Mouse (Mus musculus) retina, postnatal 7 days (tissue): ENCODE measurements around the gene Tet1.
A peak's percentile ranks its signal among the peaks of the same experiment; 100 is the strongest.
"Not testable (repeated sequence)": the region's sequence is repeated elsewhere in the genome, so short reads cannot be mapped to it uniquely, and the experiment has no call there.

Experiments used
- DNase-seq: peaks from one replicate; pipeline ENCODE4 v3.0.0-alpha.2; 2012; ENCODE audit warnings: low read depth, low spot score

Gene Tet1

DNA sequence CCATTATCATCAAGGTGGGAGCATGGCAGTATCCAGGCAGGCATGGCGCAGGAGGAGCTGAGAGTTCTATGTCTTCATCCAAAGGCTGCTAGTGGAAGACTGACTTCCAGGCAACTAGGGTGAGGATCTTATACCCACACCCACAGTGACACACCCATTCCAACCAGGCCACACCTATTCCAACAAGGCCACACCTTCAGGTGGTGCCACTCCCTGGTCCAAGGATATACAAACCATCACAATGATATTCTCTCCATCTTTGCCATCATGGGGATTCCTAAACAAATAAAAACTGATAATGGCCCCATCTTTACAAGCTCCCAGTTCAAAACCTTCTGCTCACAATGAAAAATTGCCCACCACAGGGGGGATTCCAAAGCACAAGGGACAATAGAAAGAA is at the start of gene Tet1:
Gene Tet1 (minus strand): TSS at position 101 of the 400 bp plus-strand sequence.
- not testable (repeated sequence) for DNase-seq

DNA sequence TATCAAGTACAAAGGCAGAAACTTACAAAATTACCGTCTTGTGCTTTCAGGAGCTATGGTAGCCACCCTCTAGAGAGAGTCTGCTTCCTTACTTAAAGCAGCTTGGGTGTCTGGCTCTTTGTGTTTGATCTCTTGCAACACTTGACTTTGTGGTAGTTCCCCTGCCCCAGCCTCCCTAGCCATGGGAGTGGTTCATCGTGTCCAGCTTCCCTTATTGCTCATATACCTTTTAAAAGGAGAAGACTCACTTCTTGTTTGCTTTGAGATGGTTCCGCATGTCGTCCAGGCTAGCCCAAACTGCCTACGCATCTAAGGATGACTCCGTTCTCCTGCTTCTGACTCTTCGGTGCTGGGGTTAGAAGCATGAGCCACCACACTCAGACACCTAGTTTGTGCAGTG is 39.8 kb upstream of the Tet1 start:
- no peak for DNase-seq

DNA sequence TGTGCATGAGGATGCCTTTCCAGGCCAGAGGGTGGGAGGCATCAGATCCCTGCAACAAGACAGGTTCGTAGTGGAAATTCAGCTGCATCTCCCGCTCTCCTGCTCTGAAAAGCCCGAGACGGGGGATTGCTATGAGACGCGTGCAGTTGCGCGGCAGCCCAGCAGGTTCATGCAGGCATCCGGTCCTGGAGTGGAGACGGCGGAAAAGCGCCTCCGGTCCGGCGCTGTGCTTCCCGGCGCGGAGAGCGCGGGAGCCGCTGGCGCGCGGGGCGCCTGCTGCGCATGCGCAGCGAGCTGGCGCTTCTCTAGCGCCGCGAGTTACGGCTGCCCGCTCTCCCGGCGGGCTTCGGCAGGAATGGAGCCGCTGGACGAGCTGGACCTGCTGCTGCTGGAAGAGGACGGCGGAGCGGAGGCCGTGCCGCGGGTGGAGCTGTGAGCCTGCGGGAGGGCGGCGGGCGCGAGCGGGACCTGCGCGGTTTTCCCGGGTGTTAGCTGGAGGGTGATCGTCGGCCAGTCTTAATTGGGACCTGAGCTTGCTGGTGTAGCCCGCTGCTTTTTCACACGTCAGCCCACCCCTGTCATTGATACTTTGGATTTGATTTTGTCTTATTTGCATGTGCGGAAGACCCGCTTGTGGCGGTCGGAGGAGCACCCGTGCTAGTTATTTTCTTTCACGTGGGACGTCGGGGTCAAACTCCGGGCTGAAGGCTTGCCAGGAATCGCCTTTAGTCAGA is 38.1 kb upstream of the Tet1 start, which contains the start of gene Dna2:
Gene Dna2 (plus strand): TSS at position 289 of the 734 bp plus-strand sequence.
- peak; percentile 82 for DNase-seq

DNA sequence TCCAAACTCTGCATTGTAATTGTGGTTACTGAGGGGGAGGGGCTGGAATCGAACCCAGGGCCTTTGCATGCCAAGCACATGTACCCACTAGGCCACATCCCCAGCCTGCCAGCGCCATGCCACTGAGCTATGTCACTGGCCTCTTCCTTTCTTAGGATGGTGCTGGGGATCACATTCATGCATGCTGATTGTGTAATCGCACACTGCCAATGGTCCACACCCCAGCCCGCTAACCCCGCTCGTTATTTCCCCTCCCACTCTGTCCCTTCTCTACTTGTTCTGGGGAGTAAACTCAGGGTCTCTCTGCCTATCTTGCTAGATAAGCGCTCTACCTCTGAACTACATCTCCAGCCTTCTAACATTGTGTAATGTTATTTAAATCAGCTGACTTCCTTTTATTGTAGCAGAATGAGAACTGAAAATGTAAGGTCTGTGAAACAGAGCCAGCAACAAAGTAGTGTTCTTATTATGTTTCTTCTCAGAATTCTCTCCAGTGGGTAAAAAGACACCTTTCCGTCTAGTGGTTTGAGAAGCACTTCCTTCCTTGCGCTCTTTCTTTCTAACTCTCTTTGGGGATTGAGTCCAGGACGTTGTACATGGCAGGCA is 36.3 kb upstream of the Tet1 start:
- DNase-seq, result no peak

DNA sequence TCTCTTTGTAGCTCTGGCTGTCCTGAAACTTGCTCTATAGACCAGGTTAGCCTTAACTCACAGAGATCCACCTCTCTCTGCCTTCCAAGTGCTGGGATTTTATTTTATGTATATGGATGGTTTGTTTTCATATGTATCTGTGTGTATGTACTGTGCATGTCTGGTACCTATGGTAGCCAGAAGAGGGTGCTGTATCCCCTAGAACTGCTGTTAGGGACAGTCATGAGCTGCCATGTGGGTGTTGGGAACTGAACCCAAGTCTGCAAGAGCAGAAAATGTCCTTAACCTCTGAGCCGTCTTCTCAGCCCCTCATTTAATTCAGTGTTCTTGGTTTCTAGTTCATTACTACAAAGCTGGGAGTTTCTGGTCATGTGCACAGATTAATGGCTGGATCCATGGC is 23.6 kb upstream of the Tet1 start:
- DNase-seq, result no peak

DNA sequence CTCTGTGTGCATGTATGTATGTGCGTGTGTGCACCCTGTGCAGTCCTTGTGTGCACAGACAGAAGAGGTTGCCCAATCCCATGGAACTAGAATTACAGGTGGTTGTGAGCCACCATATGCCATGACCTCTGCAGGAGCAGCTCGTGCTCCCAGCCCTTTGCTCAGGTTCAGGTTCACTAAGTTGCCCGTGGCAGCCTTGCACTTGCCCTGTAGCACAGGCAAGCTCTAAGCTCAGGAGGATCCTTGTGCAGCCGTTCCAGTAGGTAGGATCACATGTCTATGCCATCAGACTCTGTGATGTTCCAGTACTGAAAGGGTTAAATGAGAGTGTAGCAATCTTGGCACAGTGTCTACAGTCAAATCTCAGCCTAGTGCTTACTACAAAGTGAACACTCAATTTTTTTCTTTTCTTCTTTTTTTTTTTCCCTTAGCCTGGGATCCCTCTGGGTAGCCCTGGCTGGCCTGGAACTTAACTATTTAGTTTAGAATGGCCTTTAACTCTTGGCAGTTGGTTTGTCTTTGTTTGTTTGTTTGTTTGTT is 15.4 kb upstream of the Tet1 start:
- no peak for DNase-seq

DNA sequence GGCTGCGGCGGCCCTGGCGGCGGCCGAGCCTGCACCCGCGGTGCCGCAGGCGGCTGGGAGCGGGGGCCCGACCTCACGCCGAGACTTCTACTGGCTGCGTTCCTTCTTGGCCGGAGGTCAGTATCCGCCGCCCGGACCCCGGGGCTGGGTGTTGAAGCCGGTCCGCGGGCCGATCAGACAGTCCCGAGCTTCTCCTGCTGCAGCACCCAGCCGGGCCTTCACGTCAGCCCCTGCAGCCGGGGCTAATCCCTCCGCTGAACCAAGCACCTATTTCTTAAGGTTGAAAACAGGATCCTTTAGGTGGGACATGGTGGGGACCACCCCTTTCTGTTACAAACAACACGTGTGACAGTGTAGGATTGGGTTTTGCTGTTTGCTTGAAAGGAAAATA is 12.0 kb upstream of the Tet1 start:
- DNase-seq, result no peak

DNA sequence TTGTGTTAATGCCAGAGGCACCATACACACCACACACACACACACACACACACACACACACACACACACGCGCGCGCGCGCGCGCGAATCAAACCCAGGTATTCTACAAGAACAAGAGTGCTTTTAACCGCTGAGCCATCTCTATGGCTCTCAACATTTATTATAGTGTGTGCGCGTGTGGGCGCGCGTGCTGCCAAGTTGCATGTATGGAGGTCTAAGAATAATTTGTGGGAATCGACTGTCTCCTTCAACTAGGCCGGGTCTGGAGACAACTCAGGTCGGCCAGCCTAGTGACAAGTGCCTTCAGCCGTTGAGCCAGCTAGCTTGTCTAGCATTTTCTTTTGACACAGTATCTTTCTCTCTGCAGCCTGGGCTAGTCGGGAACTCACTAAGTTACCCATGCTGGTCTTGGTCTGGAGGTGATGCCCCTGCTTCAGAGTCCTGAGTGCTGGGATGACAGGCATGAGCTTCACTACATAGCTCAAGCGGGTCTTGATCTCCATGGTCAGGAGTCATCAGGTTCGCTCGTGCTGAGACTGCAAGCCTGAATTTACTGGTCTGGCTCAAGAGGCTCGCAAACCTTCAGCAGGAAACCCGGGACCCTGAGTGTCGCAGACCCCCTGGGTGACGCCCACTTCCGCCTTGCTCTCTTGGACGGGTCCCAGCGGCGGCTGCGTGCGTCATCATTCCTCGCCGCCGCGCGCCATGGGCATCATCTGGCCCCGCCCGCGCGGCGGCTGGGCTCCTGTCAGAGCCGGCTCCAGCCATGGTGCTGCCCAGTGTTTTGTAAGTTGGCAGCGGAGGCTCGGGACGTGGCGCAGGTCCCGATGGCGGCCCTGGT is 11.3 kb upstream of the Tet1 start, which contains the start of gene Slc25a16:
Gene Slc25a16 (plus strand): TSS at position 709 of the 841 bp plus-strand sequence.
- peak; percentile 86 for DNase-seq

DNA sequence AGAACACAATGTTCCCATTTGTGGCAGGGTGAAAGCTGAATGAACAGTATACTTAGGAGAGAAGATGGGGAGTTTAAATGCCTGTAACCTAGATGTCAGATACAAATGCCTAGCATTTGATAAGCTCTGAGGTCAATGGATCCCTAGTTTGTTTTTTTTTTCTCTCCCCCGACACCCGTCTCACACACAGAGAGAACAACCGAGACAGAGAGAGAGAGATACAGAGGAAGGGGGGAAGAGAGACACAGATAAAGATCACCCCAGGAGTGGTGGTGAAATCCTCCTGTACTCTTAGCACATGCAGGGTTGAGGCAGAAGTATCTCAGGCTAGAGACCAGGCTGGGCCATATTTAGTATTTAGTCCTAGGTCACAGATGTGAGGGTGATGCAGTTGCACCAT is 10.2 kb upstream of the Tet1 start:
- no peak for DNase-seq

DNA sequence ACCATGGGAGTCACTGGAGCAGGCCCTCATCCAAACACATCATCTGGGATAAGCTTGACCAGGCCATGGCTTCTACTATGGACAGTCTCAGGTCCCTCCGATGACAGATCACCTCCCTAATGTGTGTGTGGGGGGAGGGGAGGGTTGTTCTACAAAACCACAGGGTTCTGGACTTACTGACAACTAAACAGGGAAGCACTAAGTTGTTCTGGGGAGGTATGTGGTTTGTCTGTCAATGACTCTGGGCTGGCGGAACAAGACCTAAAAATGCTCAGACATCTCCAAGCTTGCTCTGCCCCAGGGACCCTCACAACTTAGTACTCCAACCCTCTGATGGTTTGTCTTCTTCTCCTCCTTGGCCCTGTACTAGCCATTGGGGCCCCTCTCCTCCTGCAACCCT is 2.3 kb upstream of the Tet1 start:
- no peak for DNase-seq

DNA sequence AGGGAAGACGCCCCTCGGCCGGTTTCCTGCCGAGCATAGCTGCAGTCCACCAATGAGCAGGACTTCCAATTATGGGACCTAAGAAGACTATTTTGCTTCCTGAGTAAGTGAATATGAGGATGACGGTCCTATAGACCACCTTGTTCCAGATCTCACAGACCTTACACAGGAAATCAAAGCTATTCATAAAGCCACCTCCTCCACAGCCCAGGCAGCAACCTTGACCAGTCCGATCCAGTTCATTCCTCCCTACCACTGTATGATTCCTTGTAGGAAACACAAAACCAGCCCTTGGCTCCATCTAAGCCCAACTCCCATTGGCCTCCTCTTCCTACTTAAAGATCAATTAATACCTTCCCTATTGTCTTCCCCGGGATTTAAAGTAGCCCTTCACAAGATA is 2.5 kb downstream of the Tet1 start:
- no peak for DNase-seq

DNA sequence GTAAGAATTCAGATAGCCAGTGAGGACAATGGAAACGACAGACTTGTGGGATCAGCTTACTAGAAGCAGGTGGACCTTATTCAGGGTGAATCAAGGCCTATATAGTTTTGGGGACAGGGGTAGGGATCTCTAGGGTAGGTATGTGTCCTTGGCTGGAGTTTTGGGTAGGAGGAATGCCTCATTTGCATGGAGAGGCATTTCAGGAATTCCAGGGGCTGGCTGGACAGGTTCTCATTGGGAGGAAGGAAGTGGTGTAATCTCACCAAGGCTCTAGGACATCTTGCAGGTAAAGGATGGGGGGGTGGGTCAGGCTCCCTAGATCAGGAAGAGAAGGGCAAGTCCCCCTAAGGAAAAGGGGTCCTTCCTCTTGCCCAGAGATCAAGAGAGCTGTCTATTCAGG is 6.0 kb downstream of the Tet1 start:
- DNase-seq, result no peak

DNA sequence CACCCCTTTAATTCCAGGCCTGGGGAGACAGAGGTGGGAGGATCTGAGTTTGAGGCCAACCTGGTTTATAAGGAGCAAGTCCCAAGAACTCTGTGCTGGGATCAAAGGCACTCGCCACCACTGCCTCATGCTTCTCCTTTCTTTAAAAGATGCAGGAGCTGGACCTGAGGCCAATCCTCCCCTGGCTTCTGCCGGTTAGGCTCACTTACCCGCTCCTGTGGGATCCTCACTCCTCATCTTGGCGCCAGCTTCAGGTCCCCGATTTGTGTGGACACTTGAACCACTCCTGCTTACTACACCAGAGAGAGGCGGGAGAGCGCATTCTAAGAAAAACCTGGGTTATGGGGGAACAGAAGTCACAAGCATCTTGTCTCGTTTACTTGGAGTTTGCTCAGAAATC is 7.0 kb downstream of the Tet1 start:
- no peak for DNase-seq

DNA sequence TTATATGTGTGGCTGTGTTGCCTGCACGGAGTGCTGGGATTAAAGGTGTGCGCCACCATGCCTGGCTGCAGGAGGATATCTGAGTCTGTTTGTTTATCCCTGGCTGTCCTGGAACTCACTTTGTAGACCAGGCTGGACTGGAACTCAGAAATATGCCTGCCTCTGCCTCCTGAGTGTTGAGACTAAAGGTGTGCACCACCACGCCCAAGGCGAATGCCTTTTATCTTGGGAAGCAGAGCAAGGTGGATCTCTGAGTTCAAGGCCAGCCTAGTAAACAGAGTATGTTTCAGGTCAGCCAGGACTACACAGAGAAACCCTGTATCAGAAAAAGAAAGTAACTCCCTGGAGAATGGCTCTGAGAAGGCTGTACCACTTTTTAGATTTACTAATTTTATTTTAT is 8.7 kb downstream of the Tet1 start:
- DNase-seq, result no peak

DNA sequence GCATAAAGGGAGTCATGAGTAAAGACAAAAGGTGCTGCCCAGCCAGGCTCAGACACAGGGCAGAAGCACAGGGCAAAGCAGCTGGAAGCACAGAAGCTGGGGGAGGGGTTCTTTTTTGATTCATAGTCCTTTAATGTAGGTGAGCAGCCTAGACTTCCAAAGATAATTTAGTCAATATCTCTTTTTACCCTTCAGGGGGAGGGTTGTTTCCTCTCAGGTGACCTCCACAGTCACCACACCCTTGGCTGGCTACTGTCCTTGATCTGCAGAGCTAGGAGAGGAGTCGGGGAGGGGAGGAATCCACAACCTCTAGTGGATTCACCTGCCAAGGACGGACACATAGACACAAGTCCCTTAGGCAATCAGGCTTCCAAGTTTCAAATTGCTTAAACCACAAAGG is 10.7 kb downstream of the Tet1 start:
- DNase-seq, result no peak

DNA sequence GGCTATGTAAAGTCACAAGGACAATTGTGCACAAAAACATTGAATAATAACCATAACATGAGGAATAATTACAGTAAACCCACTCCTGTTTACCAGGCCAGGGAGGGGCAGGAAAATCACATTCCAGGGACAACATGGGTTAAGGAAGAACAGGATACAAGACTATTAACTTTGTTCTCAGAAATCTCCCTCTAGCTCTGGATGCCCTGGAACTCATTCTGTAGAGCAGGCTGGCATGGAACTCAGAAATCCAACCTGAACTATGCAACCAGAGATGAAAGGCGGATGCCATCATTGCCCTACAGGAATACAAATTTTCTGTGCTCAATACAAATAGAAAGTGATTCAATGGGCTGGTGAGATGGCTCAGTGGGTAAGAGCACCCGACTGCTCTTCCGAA is 11.4 kb downstream of the Tet1 start:
- DNase-seq, result no peak

DNA sequence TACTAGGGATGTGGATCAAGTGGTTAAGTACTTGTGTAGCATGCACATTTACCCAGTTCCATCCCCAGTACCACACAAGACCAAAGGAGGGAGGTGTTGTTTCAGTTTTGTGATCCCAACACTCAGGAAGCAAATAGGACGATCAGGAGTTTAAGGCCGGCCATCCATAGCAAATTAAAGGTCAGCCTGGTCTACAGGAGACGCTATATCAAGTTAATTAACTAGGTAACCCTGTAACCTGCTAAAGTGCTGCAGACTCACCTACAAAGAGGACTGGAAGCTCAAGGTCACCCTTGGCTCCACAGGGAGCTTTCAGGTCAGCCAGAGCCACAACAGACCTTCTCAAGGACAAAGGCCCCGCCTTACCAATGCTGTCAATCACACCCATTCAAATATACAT is 12.0 kb downstream of the Tet1 start:
- DNase-seq, result no peak

DNA sequence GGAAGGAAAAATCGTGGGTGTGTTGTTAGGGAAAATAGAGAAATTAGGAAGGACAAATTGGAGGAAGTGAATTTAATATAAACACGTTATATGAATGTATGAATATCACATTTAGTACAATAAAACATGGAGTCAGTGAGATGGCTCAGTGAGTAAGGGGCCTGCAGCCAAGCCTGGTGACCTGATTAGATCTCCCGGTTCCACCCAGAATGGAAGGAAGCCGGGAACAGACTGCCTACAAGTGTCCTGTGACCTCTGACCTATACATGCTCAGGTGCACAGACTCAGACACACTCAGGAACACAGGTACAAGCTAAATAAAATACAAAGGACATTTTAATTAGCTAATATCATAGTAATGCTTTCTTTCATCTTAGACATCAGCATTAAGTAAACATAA is 12.8 kb downstream of the Tet1 start:
- DNase-seq, result no peak

DNA sequence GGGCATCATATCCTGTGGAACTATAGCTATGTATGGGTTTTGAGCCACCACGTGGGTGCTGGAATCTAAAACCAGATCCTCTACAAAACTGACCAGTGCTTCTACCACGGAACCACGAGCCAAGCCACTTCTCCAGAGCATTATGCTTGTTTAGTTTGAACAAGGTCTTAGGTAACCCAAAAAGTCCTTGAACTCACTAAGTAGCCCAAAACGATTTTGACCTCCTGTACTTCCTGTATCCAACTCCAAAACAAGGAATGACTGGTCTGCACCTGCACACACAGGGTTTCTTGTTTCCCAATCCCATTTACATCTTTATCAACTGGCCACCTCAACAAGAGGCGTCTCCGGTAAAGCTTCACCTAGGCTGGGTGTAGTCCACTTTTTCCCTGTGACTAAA is 13.4 kb downstream of the Tet1 start:
- no peak for DNase-seq

DNA sequence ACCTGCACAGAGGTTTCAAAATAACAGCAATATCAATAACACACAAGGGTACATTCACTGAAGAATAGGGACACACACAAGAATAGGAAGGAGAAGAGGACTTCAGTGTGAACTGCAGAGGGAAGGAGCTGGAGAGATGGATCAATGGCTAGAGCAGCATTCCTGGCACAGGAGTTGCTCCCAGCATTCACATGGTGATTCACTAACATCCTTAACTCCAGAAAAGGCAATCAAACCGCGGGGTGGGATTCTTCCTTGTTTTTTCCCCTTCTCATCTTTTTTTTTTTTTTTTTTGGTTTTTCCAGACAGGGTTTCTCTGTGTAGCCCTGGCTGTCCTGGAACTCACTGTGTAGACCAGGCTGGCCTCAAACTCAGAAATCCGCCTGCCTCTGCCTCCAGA is 14.3 kb downstream of the Tet1 start:
- no peak for DNase-seq

DNA sequence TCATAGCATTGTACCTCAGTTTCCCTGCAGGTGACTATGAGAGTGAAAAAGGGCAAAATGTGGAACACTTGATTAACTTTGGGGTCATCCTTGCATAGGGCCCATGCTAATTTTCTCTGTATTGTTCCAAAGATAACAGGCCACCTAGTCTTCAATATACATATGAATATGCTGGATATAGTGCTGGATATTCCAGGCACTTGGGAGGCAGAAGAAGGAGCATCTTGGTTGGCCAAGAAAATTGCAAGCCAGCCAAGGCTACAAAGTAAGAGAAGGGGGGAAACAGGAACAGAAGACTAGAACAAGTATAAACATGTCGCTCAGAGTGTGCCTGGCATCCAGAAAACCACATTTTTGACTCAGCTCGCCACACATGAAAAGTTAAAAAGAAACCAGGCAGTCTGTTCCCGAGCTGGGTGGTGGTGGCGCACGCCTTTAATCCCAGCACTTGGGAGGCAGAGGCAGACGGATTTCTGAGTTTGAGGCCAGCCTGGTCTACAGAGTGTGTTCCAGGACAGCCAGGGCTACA is 15.4 kb downstream of the Tet1 start:
- no peak for DNase-seq
